Mouse (Mus musculus) ES-E14 (cell line): ENCODE measurements around the gene Rbm19. TPM values are rescaled to one million over a fixed set of nuclear protein-coding genes. Genes with fewer than 3 reads are reported as not detected.

ENCODE experiments used
- DNase-seq: peaks from one replicate; pipeline ENCODE4 v3.0.0-alpha.2; 2013; ENCODE audit warnings: low read depth, low spot score
- H3K27ac ChIP-seq: 2 replicates; pipeline ENCODE4 v1.5.1; 2012; ENCODE audit warnings: low read depth, mild to moderate bottlenecking, low read length, moderate library complexity, mixed read lengths; ENCODE audit not compliant: poor library complexity, insufficient read depth, severe bottlenecking
- H3K36me3 ChIP-seq: 2 replicates; pipeline ENCODE4 v1.6.1; 2012; ENCODE audit warnings: mild to moderate bottlenecking, low read length, moderate library complexity, mixed read lengths; ENCODE audit not compliant: control insufficient read depth, poor library complexity, insufficient read depth, severe bottlenecking
- H3K4me1 ChIP-seq, 2 experiments: fragments of 150-350 bp in 1 of 2; sonication (generic) in 1 of 2; 2 replicates each; pipeline ENCODE4 v1.6.1; 2012; ENCODE audit warnings: low read length in 2 of 2, mild to moderate bottlenecking in 1 of 2, mixed read lengths in 1 of 2; ENCODE audit not compliant: control insufficient read depth in 2 of 2, insufficient read depth in 2 of 2, poor library complexity in 1 of 2
- H3K4me3 ChIP-seq, 2 experiments: fragments of 150-350 bp in 1 of 2; sonication (generic) in 1 of 2; 2 replicates each; pipeline ENCODE4 v1.5.1; 2012; ENCODE audit warnings: low read length in 2 of 2, low read depth in 1 of 2, mild to moderate bottlenecking in 1 of 2, mixed read lengths in 1 of 2; ENCODE audit not compliant: insufficient read depth in 1 of 2, poor library complexity in 1 of 2, severe bottlenecking in 1 of 2
- H3K9ac ChIP-seq: 2 replicates; pipeline ENCODE4 v1.6.1; 2012; ENCODE audit warnings: low read depth, mild to moderate bottlenecking, low read length, mixed read lengths; ENCODE audit not compliant: poor library complexity, insufficient read depth, severe bottlenecking
- H3K9me3 ChIP-seq: fragments of 150-350 bp; sonication (generic); 2 replicates; pipeline ENCODE4 v1.6.1; 2012; ENCODE audit warnings: low read depth, mild to moderate bottlenecking, low read length; ENCODE audit not compliant: control insufficient read depth, insufficient read depth
- CHD2 ChIP-seq: IDR thresholded peaks from 2 replicates; pipeline ENCODE4 v1.6.1; 2014; ENCODE audit warnings: mild to moderate bottlenecking, low read depth, low read length, inconsistent platforms
- HCFC1 ChIP-seq: IDR thresholded peaks from 2 replicates; pipeline ENCODE4 v1.6.1; 2012; ENCODE audit warnings: low read length, inconsistent platforms, borderline replicate concordance; ENCODE audit not compliant: insufficient read depth
- MAFK ChIP-seq: IDR thresholded peaks from 2 replicates; pipeline ENCODE4 v1.6.1; 2014; ENCODE audit warnings: mild to moderate bottlenecking, low read depth, low read length, inconsistent platforms; ENCODE audit not compliant: insufficient read depth
- ZC3H11A ChIP-seq: IDR thresholded peaks from 2 replicates; pipeline ENCODE4 v1.6.1; 2012; ENCODE audit warnings: low read depth, mild to moderate bottlenecking, inconsistent platforms, low read length, borderline replicate concordance
- ZNF384 ChIP-seq: IDR thresholded peaks from 2 replicates; pipeline ENCODE4 v1.6.1; 2012; ENCODE audit warnings: low read depth, low read length, inconsistent platforms
- in situ Hi-C, 2 experiments: fragments of 600-800 bp; cut with MboI; formaldehyde crosslinking; loops; one replicate each; pipeline ENCODE4 v1.15.1; 2025; ENCODE audit warnings: low sequenced_read_pairs in 2 of 2, inconsistent platforms in 1 of 2; ENCODE audit not compliant: unreplicated experiment in 2 of 2
- total RNA-seq: library from RNA; depleted of rRNA; stranded (reverse); fragments of 300-350 nt; gene quantifications from 2 replicates; pipeline ENCODE4 v1.2.3, GENCODE M21; 2012

Rbm19 gene
- total RNA-seq, 1 experiment, result 67.6 TPM

DNA sequence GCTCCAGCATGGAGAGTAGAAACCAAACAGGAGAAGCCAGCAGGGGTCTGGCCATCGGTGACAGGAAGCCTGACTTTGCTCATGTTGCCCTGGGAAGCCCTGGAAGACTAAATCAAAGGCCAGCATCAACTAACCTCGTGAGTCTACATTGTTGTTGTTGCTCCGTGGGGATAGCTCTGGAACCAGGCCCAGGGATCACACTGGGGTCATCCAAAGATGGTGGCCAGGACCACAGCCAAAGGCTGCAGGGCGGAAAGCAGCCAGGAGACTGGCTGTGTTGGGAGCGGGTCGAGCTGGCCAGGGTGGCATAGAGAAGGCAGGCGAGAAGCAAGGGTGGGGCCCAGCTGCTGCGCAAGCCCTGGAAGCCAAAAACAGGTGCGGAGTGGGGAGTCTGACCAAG lies 75.4 kb downstream of the Rbm19 start:
- in situ Hi-C loops, result no loop called here

GRCm38 (mm10) chr5:120194309-120194941 lies 78.2 kb downstream of the Rbm19 start:
- H3K36me3 ChIP-seq, result peaks cover 44% of the 10 kb centered on the region
- in situ Hi-C loops, result no loop called here
- TF ChIP-seq ZNF384 (no peak), ZC3H11A (no peak), MAFK (no peak), CHD2 (no peak), HCFC1 (no peak)
- no peak overlapping the region for H3K9ac ChIP-seq
- H3K4me3 ChIP-seq, result no peak overlapping the region
- no peaks in the 10 kb centered on the region for H3K4me1 ChIP-seq
- H3K9me3 ChIP-seq, result no peaks in the 10 kb centered on the region
- no peak overlapping the region for H3K27ac ChIP-seq
- DNase-seq, result no peak

More for the DNA sequence above, 75.4 kb downstream of the Rbm19 start:
- Histone ChIP-seq H3K9me3 (no peaks in the 10 kb centered on the region), H3K4me1 (no peaks in the 10 kb centered on the region), H3K27ac (no peak overlapping the region), H3K4me3 (no peak overlapping the region), H3K9ac (no peak overlapping the region), H3K36me3 (peaks cover 41% of the 10 kb centered on the region)
- no peak for DNase-seq
- TF ChIP-seq ZC3H11A (no peak), CHD2 (no peak)

DNA sequence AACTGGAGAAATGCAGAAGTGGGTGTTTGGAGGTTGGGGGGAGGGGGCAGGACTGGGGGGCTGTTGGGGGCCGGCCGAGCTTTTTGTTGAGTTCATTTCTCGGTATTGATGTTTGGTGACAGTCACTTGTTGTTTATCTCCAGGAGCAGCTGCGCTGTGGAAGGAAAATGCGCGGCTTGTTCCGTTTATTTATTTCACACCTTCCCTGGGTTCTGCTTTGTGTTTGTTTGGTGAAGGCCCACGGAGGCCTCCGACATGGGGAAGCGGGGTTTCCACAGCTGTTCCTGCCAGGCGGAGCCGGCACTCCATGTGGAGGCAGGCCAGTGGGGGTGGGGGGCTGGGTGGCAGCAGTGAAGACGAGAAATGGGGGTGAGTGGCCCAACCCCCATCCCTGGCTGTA lies 78.7 kb downstream of the Rbm19 start:
- no peak for DNase-seq
- Histone ChIP-seq H3K36me3 (peaks cover 46% of the 10 kb centered on the region), H3K9me3 (no peaks in the 10 kb centered on the region), H3K4me3 (no peak overlapping the region), H3K9ac (no peak overlapping the region), H3K4me1 (no peaks in the 10 kb centered on the region), H3K27ac (no peak overlapping the region)
- in situ Hi-C loops, result no loop called here
- TF ChIP-seq MAFK (no peak), ZNF384 (no peak)

DNA sequence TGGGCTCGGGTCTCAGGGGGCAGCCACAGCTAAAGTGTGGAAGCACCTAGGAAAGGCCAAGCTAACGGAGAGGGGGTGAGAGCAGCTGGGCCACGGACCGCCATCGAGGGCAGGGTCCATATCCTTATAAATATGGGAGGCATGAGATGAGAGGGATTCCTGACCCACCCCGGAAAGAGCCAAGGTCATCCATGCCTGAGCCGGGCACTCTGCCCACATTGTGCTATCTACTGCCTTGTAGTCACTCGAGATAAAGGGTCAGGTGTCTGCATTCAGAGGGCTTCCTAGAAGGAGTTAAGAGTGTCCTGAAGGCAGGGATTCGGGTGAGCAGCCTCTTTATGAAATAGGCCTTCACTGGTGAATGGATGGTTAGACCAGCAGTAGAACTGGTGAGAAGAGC lies 80.6 kb downstream of the Rbm19 start:
- Histone ChIP-seq H3K4me1 (peaks cover 0 to 3% of the 10 kb centered on the region in 2 experiments; a peak in 1 of 4 replicates), H3K27ac (no peak overlapping the region), H3K36me3 (peaks cover 35% of the 10 kb centered on the region), H3K4me3 (no peak overlapping the region), H3K9me3 (no peaks in the 10 kb centered on the region), H3K9ac (no peak overlapping the region)
- in situ Hi-C loops, result no loop called here
- no peak for DNase-seq
- TF ChIP-seq ZC3H11A (no peak), HCFC1 (no peak), CHD2 (no peak)

GRCm38 (mm10) chr5:120197813-120198387 lies 81.6 kb downstream of the Rbm19 start:
- Histone ChIP-seq H3K4me3 (no peak overlapping the region), H3K4me1 (peaks cover 0 to 3% of the 10 kb centered on the region in 2 experiments; a peak in 1 of 4 replicates), H3K9me3 (no peaks in the 10 kb centered on the region), H3K27ac (no peak overlapping the region), H3K9ac (no peak overlapping the region), H3K36me3 (peaks cover 32% of the 10 kb centered on the region)
- in situ Hi-C loops, result no loop called here
- no peak for DNase-seq
- TF ChIP-seq CHD2, result no peak
- no peak for TF ChIP-seq HCFC1
- no peak for TF ChIP-seq MAFK
- no peak for TF ChIP-seq ZNF384
- no peak for TF ChIP-seq ZC3H11A
